Mouse (Mus musculus): ENCODE measurements around the gene Btnl2. TPM values are rescaled to one million over a fixed set of nuclear protein-coding genes. Genes with fewer than 3 reads are reported as not detected.
A peak's percentile ranks its signal among the peaks of the same experiment; 100 is the strongest.
"Not testable (repeated sequence)": the region's sequence is repeated elsewhere in the genome, so short reads cannot be mapped to it uniquely, and the experiment has no call there.

Gene Btnl2
- total RNA-seq (2015) (not detected in 2 replicates), total RNA-seq (2017) (not detected in 2 replicates)

- no peak for ATAC-seq (replicated peaks; ENCODE audit: poor library complexity)
Observed at GRCm38 (mm10) chr17:34354539-34354938, at the start of gene Btnl2. TSS of gene Btnl2 (plus strand) at chr17:34354822.

DNA sequence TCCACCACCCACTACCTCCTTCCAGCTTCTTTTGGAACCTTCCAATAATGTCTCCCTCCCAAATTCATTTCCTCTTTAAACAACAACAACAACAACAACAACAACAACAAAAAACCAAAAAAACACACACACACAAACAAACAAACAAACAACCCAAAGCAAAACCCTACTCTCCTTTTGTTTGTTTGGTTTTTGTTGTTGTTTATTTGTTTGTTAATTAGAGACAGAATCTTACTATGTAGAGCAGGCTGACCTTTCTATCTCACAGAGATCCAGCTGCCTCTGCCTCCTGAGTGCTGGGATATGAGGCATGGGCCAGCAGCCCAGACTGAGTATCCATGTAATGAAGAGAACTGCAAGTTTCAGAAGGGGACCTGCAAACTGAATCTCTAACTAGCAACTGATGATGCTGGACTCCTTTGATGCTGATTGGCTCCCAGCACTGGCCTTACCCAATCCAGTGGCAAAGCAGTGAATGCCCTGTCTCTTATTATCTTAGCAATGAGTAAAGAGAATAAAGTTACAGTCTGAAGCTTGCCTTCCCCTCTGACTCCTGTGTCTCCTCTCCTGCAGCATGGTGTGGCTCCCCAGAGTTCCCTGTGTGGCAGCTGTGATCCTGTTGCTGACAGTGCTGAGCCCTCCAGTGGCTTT lies 49.1 kb upstream of the Btnl2 start, which contains the start of gene H2-Eb1:
H2-Eb1 (plus strand) TSS at position 488 of the 651 bp plus-strand sequence.
- ATAC-seq (replicated peaks; ENCODE audit: poor library complexity) = peak; percentile 89

DNA sequence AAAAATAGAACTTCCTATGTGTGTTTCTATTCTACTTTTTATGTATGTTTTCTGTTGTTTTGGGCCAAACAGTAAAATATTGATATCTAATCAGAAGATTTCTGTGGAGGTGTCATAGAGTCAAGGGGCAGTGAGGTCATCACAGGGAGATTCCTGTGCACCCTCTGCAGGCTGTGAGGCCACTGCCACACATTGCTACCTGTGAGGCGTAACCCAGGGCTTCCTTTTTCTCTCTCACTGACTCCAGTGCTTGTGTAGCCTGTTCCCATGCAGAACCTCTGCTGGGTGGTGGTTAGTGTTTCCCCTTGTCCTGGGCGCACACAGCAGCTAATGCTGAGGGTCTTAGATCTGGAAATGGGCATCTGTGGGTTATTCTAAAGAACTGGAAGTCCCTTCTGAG lies 48.2 kb upstream of the Btnl2 start:
- no peak for ATAC-seq (replicated peaks; ENCODE audit: poor library complexity)

DNA sequence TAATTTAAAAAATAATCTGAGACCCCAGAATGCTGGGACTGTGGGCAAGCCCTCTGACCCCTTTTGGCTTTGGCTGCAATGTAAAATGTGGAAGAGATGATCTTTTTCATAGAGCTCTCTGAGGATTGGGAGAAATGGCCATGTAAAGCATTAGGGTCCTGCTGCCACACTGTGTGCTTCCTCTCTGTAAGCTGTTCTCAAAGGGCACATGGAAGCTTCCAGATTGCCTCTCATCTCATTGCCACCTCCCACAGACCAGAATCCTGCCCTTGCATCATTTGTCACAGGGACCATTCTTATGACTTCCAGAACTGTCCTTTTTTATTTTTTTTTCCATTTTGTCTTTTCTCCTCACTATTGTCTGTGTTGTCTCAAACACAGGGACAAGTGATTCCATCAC lies 47.4 kb upstream of the Btnl2 start:
- no peak for ATAC-seq (replicated peaks; ENCODE audit: poor library complexity)

DNA sequence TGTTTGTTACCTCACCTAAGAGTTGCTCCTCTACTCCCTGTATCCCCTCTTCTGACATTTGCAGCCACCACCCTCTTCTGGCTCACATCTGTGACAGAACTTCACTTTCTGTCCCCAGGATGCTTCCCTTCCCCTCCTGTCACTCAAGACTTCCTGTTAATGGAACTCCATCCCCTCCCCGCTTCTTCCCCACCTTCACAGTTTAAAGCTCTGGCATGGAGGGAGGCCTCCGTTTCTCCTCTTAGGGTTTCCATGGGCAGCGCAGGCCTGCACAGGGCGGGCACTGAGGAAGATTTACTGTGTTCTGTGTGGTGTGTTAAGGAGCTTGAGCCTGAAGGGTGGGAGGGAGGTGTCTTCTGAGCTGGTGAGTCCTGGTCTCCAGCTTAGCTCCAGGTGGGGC lies 46.5 kb upstream of the Btnl2 start:
- no peak for ATAC-seq (replicated peaks; ENCODE audit: poor library complexity)

GRCm38 (mm10) chr17:34309225-34309624 lies 45.4 kb upstream of the Btnl2 start:
- no peak for ATAC-seq (replicated peaks; ENCODE audit: poor library complexity)

- ATAC-seq (replicated peaks; ENCODE audit: poor library complexity) = peak; percentile 66
Observed at GRCm38 (mm10) chr17:34309683-34310385, 44.8 kb upstream of the Btnl2 start.

DNA sequence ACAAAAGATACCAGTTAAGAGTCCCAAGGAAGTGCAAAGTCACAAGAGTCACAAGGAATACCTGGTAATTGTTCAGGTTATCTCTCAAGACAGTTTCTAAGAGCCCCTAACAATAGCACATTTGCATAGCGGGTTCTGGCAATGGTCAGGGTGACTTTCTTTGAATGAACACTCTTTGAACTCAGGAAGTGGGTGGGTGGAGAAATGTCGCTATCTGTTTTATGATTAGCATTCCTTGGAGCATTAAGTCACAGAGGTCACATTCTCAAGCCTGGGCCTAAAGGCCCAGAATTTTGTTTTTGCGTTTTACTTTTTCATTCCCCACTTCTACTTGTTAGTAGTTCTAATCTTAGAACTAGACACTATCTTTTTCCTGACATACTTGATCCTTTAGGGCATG lies 44.1 kb upstream of the Btnl2 start:
- ATAC-seq (replicated peaks; ENCODE audit: poor library complexity) = not testable (repeated sequence)

DNA sequence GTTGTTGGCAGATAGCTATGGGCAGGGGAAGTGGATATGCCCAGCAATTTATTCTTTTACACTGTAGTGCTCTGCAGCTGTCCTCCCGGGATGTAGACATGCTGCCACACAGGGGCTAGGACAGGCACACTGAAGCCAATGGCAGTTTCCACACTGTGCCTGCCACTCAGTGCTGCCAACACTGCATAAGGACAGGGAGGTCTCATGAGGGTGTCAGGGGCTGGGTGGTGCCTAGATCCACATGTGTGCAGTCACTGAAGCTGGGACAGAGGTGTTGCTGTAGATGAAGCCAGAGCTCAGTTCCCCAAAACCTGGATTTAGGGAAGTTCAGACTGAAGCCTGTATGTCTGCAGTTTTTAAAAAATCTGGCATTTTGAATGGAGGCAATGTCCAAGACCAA lies 42.4 kb upstream of the Btnl2 start:
- ATAC-seq (replicated peaks; ENCODE audit: poor library complexity) = peak; percentile 30; the same call in 1 of the 2 replicates

DNA sequence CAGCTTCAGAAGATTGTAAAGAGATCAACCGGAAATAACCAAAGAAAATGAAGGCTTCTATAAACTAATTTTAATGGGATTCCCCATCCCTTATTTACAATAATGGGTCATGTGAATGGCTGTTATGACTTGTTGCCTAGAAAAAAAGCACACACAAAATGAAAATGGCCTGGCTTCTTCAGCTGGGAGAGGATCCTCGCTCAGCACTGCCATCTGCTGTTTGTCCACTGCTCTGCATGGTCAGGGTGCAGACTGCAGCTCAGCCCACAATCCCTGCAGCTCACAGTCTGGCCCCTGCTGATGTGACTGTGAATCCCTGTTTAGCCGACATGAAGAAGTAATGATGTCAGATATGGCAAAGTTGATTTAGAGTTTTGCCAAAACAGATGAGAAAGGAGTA lies 41.2 kb upstream of the Btnl2 start:
- peak; percentile 92 for ATAC-seq (replicated peaks; ENCODE audit: poor library complexity)

DNA sequence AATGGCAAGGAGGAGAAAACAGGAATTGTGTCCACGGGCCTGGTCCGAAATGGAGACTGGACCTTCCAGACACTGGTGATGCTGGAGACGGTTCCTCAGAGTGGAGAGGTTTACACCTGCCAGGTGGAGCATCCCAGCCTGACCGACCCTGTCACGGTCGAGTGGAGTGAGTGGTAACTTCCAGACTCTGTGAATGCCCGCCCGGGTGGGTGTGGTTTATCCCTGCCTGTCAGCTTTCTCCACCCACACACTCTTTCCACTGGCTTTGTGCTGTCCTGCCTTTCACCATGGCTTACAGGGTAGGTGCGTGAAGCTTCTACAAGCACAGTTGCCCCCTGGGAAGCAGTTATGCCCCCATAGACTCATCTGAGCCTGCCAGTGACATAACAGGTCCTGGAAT lies 40.3 kb upstream of the Btnl2 start:
- ATAC-seq (replicated peaks; ENCODE audit: poor library complexity) = no peak

GRCm38 (mm10) chr17:34315512-34315911 lies 39.1 kb upstream of the Btnl2 start:
- no peak for ATAC-seq (replicated peaks; ENCODE audit: poor library complexity)

GRCm38 (mm10) chr17:34316697-34317096 lies 37.9 kb upstream of the Btnl2 start:
- no peak for ATAC-seq (replicated peaks; ENCODE audit: poor library complexity)

DNA sequence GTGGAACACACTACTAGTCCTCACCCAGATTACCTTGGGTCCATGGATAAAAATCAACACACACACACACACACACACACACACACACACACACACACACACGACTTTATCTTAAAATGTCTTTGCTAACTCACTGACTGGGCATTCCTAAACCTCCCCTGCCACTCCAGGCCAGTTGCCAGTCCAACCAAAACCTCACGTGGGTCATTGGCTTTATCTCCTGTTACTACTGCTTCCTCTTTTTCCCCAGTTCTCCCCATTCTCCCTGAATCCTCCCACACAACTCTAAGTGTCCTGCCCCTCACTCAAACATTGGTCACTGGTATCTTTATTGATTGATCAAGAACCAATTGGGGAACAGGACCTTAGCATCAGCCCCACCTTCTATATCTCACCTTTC lies 37.3 kb upstream of the Btnl2 start:
- peak; percentile 46; the same call in 1 of the 2 replicates for ATAC-seq (replicated peaks; ENCODE audit: poor library complexity)

- peak; percentile 48; the same call in 1 of the 2 replicates for ATAC-seq (replicated peaks; ENCODE audit: poor library complexity)
Observed at GRCm38 (mm10) chr17:34325436-34325835, 29.2 kb upstream of the Btnl2 start, which contains the start of gene H2-Eb2. TSS of gene H2-Eb2 (plus strand) at chr17:34325665.

DNA sequence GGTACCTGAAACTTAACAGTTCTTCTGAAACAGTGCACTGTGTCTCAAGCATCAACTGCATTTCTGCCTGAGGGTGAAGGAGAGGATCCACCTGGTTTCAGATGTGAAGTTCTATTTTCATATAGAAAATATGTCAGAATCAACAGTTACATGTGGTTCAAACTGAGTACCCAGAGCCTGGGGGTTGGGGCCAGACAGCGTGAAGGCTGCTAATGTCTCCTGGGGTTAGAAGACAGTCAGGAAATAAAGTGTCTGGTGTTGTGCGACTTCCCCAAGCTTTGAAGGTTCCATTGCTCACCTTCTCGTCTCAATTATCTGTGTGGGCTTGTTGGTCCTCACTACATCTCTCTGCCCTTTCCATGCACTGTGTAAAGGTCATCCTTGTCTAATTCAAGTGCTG lies 28.2 kb upstream of the Btnl2 start:
- no peak for ATAC-seq (replicated peaks; ENCODE audit: poor library complexity)

GRCm38 (mm10) chr17:34329807-34330206 lies 24.8 kb upstream of the Btnl2 start:
- ATAC-seq (replicated peaks; ENCODE audit: poor library complexity) = peak; percentile 69

- no peak for ATAC-seq (replicated peaks; ENCODE audit: poor library complexity)
Observed at GRCm38 (mm10) chr17:34331200-34331599, 23.4 kb upstream of the Btnl2 start.

GRCm38 (mm10) chr17:34340619-34341402 lies 13.8 kb upstream of the Btnl2 start:
- ATAC-seq (replicated peaks; ENCODE audit: poor library complexity) = peak; percentile 87

DNA sequence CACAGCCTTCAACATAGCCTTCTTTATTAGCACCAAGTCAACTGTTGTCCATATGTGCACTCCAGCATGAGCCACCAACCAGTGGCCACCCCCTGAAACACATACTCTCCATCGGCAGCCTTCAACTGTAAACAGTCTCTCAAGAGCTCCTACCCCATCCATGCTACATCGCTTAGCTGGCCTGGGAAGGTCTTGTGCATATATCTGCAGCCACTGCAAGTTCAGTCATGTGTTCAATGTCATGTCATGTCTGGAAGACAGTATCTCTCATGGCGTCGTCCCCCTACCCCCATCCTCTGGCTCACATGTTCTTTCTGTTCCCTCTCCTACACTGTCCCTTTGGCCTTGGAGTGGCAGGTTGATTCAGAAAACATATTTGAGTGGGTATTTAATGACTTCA lies 9.7 kb upstream of the Btnl2 start:
- ATAC-seq (replicated peaks; ENCODE audit: poor library complexity) = no peak

DNA sequence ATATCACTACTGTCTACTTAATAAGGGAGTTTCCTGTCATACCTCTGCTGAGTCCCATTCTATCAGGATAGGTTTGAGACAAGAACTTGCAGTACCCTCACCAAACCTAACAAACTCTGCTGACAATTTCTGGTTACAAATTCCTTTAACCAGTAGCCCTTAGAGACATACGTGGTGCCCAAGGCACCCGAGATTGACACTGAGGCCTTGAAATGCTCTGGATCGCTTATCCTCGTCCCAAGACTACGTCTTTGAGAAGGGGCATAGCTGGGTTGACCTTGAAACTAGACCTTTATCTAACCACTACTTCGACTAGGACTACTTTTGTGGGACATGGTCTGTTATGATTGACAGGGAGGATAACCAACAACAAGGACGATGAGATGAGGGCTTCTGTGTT lies 9.1 kb upstream of the Btnl2 start:
- ATAC-seq (replicated peaks; ENCODE audit: poor library complexity) = no peak
